Mouse (Mus musculus) macrophage (primary cell): ENCODE measurements around the gene Cmip. TPM values are rescaled to one million over a fixed set of nuclear protein-coding genes. Genes with fewer than 3 reads are reported as not detected.
A peak's percentile ranks its signal among the peaks of the same experiment; 100 is the strongest.

Experiments
- H3K27ac ChIP-seq: fragments of 350-480 bp; formaldehyde crosslinking; 2 replicates; pipeline ENCODE4 v1.9.0; 2021
- H3K36me3 ChIP-seq: fragments of 350-480 bp; formaldehyde crosslinking; 2 replicates; pipeline ENCODE4 v1.9.0; 2021; ENCODE audit errors: inconsistent target
- H3K4me3 ChIP-seq: fragments of 350-480 bp; formaldehyde crosslinking; 2 replicates; pipeline ENCODE4 v1.9.0; 2021; ENCODE audit errors: inconsistent target
- H3K79me2 ChIP-seq: fragments of 350-480 bp; formaldehyde crosslinking; 2 replicates; pipeline ENCODE4 v1.9.0; 2021; ENCODE audit errors: inconsistent target
- WGBS: methylation state at CpG from one replicate; pipeline ENCODE4 v1.1.7; 2026; ENCODE audit warnings: inconsistent platforms; ENCODE audit not compliant: missing documents; 5-methylcytosine and 5-hydroxymethylcytosine counted together
- polyA plus RNA-seq: library from polyadenylated mRNA; stranded (reverse); fragments of 250-400 nt; gene quantifications from 3 replicates; pipeline ENCODE4 v1.2.4, GENCODE M21; 2018; ENCODE audit warnings: inconsistent platforms

Gene Cmip
- polyA plus RNA-seq, 1 experiment from 2014 or later = 47.6 TPM

DNA sequence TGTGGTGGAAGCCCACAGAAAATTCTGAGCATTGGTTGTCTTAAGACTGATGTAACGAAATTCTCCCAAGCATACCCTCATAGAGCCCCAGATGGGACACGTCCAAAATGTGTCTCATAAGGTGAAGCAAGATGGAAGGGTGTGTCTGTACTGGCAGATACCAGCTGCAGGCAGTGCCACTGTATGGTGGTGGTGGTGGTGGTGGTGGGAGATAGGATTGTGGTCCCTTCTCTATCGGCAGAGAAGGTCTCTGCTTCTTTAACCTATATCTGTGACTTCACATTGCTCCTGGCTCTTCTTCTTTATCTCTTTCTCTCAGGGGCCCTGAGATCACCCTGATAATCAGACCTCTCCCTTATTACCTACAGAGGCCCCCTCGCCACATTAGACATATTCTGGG is 92.7 kb downstream of the Cmip start:
- H3K27ac ChIP-seq = no peak overlapping the region
- no peaks in the 10 kb centered on the region for H3K36me3 ChIP-seq
- H3K4me3 ChIP-seq = no peak overlapping the region
- peaks cover 100% of the 10 kb centered on the region for H3K79me2 ChIP-seq
- 87% methylated on average over 4 of the region's 4 CpGs for WGBS

DNA sequence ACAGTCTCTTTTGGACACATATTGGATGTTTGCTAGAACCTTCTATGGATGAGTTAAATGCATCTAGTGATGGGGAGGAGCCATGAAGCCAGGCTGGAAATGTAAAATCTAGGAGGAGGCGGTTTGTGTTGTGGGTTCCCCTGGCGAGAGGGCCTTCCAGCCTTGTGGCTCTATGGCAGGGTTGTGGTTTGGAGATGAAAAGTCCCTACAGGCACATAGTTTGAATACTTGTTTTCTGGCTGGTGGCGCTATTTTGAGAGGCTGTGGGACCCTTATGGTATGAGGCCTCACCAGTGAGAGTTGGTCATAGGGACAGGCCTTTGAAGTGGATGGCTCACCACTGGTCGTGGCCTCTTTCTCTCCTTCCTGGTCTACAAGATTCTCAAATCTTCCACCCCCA is 95.2 kb downstream of the Cmip start:
- Histone ChIP-seq H3K79me2 (peaks cover 100% of the 10 kb centered on the region), H3K4me3 (no peak overlapping the region), H3K27ac (no peak overlapping the region), H3K36me3 (no peaks in the 10 kb centered on the region)
- 90% methylated on average over 3 of the region's 4 CpGs for WGBS

DNA sequence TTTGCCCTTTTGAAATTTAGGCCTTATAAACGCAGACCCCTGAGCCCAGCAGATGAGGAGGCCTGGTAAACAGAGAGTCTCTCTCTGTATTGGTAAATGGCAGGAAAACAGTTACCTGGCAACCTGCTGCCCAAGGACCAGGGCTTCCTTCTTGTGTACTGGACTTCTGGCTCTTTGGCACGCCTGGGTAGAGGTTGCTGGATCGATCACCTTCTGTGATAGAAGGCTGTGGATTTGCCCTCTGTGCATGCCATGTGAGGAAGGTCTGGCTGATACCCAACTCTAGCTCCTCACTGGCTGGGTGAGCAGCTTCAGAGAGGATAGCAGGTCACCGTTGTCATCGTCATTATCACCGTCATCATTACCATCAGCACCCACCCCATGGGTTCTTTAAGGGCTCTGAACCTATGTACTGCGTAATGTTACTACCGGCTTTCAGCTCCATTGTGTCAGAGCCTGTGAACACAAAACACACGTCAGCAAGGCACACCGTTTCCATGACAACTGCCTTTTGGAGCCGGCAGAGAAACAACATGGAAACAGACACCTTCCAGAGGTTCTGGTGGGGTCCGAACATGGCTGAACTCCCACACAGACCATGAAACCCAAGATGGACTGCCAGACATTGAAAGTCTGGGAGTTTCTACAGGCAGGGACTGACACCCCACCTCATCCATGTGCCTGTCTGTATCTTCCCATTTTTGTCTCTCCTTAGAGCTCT is 98.4 kb downstream of the Cmip start:
- whole genome bisulfite sequencing = 95% methylated on average over 12 of the region's 12 CpGs
- Histone ChIP-seq H3K36me3 (no peaks in the 10 kb centered on the region), H3K79me2 (peaks cover 100% of the 10 kb centered on the region), H3K27ac (no peak overlapping the region), H3K4me3 (no peak overlapping the region)

DNA sequence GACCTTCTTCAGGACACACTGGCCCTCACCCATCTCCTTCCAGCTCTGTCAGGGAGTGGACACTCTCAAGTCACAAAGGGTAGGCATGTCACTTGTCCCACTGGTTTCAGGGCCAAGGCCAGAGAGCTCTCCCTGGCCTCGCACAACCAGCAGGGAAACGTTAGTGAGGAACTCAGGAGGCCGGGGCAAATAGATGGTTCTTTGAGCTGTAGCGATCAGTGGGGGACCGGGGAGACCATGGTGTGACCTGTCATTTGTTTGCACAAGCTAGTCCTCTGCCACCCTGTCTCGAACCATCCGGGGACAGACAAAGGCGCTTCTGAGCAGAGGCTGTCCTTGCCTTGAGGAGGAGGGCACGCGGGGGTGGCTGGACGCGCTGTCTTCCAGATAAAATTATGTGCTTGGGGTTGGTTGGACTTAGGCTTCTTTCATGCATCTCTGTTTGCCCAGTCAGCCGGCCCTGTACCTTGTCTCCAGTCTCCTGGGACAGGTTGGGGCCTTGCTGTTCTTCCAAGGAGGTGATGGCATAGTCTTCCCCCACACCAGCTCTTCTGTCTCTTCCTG is 99.3 kb downstream of the Cmip start:
- Histone ChIP-seq H3K4me3 (no peak overlapping the region), H3K79me2 (peaks cover 100% of the 10 kb centered on the region), H3K27ac (no peak overlapping the region), H3K36me3 (no peaks in the 10 kb centered on the region)
- 97% methylated on average over 13 of the region's 13 CpGs for WGBS

DNA sequence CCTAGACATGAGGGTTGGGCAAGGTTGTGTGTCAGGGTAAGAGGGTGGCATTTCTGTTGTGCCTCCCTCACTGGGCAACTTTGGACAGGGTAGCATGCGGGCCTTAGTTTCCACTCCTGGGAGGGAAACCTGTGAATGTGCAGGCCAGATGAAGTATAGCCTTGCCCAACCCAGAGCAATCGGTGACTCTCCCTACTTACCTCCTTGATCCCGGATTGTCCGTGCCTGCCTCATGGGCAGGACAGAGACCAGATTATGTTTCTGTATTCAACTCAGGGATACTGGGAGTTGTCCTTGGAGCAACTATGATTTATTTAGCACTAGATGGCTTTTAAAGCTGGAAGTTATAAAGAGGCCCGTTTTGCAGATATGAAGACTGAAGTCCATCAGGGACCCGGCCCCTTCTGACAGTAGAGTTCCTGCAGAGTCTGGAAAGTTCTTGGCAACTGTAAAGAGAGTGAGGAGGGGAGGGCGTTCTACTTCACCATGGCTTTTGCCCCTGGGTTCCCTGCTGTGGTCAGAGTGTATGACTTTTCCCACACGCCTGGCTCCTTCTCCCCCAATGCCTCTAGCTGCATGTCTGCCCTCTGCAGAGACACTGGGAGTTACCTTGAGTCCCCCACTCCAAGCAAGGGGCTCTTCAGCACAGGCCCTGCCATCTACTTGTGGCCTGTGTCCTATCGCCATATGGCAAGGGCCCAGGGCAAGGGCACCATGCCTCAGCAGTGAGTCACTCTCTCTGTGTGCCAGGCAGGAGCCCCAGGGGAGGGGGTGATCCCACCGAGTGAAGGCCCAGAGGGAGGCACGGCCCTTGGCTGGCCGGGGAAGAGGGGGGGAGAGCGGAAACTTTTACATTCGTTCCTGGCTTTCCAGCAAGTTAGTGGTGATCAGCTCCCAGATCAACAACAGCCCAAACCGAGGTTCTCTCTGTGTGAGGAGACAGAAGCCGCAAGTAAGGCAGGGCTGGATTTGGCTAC is 100.9 kb downstream of the Cmip start:
- no peak overlapping the region for H3K27ac ChIP-seq
- 90% methylated on average over 16 of the region's 16 CpGs for WGBS
- H3K79me2 ChIP-seq = peaks cover 100% of the 10 kb centered on the region
- H3K36me3 ChIP-seq = no peaks in the 10 kb centered on the region
- H3K4me3 ChIP-seq = no peak overlapping the region

DNA sequence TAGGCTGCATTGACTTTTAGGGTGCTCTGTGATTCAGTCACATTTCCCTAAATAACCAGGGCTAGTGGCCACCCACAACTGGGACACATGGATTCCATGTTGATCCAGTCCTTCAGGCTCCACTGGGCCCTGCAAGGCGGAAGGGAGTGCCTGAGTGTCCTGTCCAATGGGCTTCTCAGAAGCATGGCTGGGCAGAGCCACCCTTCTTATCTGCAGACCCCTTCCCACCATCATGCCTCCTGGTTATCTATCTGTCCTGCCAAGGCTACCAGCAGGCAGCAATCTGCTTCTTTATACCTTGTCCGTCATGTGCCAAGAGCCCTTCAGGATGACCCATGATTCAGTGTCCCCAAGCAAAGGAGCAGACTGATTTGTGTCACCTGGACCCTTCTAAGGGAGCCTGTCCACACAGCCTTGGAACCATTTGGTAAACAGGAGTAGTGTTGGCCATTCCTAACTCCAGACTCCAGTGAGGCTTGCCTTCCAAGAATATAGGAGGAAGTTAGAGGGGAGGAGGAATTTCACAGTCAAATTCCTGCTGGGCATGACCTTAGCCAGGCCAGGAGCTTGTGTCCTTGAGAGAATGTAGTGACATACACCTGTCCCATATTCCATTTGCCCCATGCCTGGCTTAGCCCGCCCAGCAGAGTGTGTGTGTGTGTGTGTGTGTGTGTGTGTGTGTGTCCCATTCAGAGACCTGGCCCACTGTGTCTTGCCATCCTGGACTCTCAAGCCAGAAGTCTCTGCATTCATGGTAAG is 103.5 kb downstream of the Cmip start:
- Histone ChIP-seq H3K4me3 (no peak overlapping the region), H3K27ac (no peak overlapping the region), H3K79me2 (peaks cover 100% of the 10 kb centered on the region), H3K36me3 (no peaks in the 10 kb centered on the region)
- 96% methylated on average over 3 of the region's 3 CpGs for WGBS

DNA sequence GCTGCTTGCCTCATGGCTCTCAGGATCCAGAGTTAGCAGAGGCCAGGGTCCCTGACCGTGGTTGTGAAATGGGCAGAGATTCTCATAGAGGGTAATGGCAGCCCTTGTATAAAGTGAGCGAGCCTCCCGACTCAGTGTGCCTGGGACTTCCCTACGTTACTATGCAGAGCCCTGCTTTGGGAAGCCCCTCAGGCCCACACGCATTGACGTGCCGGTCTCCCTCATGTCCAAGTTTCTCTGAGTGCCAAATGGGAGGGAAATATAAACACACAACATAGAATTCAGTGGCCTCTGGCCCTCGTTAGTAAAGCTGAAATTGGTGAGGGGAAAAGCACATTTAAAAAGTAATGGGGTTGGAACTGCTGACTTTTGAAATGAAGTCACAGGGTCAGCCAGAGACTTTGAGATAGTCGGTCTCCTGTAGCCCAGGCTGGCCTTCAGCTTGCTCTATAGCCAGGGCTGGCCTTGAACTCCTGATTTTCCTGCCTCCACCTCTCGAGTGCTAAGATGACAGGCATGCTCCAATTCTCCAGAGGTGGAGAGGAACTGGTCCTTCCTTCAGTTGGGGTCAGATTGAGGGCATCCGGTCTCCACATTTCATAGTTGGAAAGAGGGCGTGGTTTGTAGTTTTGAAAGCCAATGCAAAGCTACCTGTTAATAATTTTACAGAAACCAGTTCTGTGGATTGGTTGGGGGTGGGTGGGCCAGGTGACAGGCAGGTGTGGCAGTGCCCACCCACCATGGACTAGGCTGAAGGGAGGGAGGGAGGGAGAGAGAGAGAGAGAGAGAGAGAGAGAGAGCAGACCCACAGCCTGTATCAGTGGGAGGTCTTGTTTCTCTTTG is 105.0 kb downstream of the Cmip start:
- Histone ChIP-seq H3K79me2 (peaks cover 100% of the 10 kb centered on the region), H3K27ac (no peak overlapping the region)
- WGBS = 75% methylated on average over 12 of the region's 12 CpGs

DNA sequence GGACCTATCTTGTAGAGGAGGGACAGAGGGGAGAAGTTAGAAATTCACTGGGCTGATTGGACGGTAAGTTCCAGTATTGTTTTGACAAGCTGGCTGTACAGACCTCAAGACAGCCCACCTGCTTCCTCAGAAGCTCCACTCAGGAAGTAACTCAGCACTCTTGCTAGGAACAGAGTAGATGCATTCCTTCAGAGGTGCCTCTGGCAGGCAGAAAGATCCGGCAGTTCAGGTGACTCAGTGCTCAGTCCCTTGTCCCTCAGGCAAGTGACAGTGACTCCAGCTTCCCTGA is 105.5 kb downstream of the Cmip start:
- H3K27ac ChIP-seq = no peak overlapping the region
- WGBS = 28% methylated on average over 2 of the region's 2 CpGs
- no peak overlapping the region for H3K4me3 ChIP-seq
- H3K36me3 ChIP-seq = no peaks in the 10 kb centered on the region
- H3K79me2 ChIP-seq = peaks cover 100% of the 10 kb centered on the region

More for the DNA sequence above, 105.0 kb downstream of the Cmip start:
- H3K4me3 ChIP-seq = no peak overlapping the region
- H3K36me3 ChIP-seq = no peaks in the 10 kb centered on the region

DNA sequence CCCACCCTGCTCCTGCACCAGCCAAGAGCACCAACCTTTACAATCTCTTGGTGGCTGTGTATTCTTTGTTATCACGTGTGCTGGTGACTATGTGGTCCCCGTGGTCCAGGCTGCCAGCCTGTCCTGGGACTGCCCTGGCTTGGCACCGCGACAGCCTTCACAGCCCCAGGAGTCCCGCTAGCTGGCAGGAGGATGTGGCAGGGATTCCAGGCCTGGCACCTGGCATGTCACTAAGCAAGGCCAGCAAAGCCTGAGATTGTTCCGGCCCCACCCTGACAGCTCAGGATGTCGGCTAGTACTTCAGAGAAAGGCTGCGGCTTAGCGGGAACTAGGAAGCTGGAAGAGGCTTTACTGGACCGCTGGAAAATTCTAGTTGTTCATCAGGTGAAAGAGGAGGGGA is 106.4 kb downstream of the Cmip start:
- Histone ChIP-seq H3K36me3 (no peaks in the 10 kb centered on the region), H3K79me2 (peaks cover 100% of the 10 kb centered on the region), H3K4me3 (no peak overlapping the region), H3K27ac (no peak overlapping the region)
- 92% methylated on average over 10 of the region's 10 CpGs for WGBS

DNA sequence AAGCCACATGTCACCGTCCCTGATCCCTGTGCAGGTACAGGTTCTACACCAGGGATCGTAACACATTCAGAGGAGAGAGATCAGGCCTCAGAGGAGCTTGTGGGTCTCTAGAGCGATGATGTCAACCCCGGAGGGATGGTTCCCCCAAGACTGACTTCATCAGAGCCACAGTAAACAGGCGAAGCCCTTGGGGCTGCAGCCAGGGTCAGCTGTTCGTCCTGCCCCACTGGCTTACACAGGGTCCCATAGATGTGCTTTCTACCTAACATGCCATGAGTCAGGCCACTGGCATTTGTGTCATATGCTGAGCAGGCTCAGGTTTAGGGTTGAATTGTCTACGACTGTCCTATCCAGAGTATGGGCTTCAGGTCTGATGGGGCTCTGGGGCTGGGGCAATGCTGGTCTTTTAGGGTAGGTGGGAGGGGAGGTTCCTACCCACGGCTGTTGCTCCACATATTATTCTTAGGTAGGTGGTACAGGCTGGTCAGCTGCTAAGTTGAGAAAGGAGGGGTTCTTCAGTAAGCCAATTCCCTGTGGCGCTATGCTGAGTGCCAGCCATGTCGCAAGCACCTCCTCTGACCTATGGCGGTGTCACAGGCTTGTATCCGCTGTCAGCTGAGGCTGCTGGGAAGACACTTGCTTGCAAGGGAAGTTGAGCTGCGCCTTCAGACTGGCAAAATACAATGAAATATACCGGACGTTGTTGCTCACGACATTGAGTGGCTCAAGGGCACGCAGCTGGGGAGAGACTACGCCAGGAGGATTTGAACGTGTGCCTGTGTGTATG is 107.7 kb downstream of the Cmip start:
- H3K79me2 ChIP-seq = peaks cover 100% of the 10 kb centered on the region
- no peaks in the 10 kb centered on the region for H3K36me3 ChIP-seq
- H3K4me3 ChIP-seq = no peak overlapping the region
- WGBS = 53% methylated on average over 19 of the region's 19 CpGs
- 0 out of 2 replicates have a peak overlapping the region, but pooled peaks have one; percentile 5 for H3K27ac ChIP-seq

DNA sequence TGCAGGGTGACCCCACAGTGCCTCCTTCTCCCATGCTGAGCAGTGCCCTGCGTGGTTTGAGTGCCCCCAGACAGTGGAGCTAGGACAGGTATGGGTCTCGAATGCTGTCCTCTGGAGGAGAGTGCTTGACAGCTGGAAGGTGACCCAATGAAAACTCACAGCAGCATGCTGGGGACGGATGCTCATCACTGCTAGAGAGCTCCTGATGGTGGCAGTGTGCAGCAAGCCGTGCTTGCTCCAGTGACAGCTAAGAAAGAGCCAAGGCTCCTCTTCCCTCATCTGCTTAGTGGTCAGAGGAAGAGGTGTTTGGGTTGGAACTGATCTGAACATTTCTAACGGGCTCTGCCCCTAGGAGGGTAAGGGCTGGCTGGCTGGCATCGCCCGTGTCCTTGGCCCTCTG is 109.6 kb downstream of the Cmip start:
- WGBS = 68% methylated on average over 6 of the region's 7 CpGs

DNA sequence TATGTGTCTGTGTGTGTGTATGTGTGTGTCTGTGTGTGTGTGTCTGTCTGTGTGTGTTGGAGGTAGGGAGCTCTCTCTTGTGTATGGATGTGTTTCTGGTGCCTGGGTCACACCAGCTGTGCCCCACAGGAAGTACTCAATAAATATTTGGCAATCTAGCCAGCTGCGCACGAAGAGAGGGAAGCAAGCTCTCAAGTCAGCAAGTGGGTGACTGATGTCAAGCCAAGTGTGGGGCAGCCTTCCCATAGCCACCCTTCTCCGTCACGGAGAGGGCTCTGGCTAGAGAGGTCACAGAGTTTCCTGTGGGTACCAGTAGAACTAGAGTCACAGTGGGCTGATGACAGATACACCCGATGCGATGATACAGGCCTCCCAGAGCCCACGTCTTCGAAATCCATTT is 110.6 kb downstream of the Cmip start:
- 26% methylated on average over 8 of the region's 8 CpGs for WGBS
- no peak overlapping the region for H3K27ac ChIP-seq
- H3K36me3 ChIP-seq = no peaks in the 10 kb centered on the region
- H3K79me2 ChIP-seq = peaks cover 100% of the 10 kb centered on the region
- H3K4me3 ChIP-seq = no peak overlapping the region

More for the DNA sequence above, 109.6 kb downstream of the Cmip start:
- Histone ChIP-seq H3K36me3 (no peaks in the 10 kb centered on the region), H3K79me2 (peaks cover 100% of the 10 kb centered on the region), H3K27ac (no peak overlapping the region), H3K4me3 (no peak overlapping the region)

DNA sequence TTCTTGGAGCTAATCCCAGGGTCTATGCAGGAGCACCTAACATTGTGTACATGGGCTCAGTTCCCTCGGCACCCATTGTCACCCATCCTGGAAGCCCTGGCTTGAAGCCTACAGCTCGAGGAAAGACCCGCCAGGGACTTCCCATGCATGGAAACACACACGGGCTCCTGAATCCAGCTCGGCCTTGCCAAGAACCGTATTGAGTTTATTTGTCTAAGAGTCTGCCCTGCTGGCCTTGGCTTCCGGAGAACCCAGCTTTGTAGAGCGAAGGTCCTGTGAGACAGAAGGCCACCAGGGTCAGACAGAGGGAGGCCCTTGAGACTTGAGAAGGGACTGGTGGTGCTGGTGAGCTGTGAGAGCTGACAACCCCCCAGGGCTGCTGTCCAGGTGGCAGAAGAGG is 111.9 kb downstream of the Cmip start:
- no peaks in the 10 kb centered on the region for H3K36me3 ChIP-seq
- H3K4me3 ChIP-seq = no peak overlapping the region
- WGBS = 94% methylated on average over 8 of the region's 8 CpGs
- H3K27ac ChIP-seq = no peak overlapping the region
- H3K79me2 ChIP-seq = peaks cover 100% of the 10 kb centered on the region
